ENCODE assay signal across 9 mouse cellular contexts in genomic region chr11:78922678-78923407, GRCm38 (mm10). TPM values are rescaled to one million over a fixed set of nuclear protein-coding genes. Genes with fewer than 3 reads are reported as not detected.
DNase-seq lines count a peak whose midpoint lies in the region; ATAC-seq lines count a peak whose summit lies in the region.
"Had no signal": no experiment of that assay in that cellular context is flagged by ENCODE, and none has a peak within 500 bp of the region (broad histone marks: within the 10 kb centered on the region; RNA-seq: fewer than 3 reads in every experiment).

No protein-coding gene starts in this region.

- no peak overlapping the region for H3K27ac ChIP-seq in liver, embryonic 12.5 days
- H3K27ac ChIP-seq: neural tube, embryonic 13.5 days had no signal

- ATAC-seq in liver, embryonic 12.5 days: no peak

- H3K4me2 ChIP-seq in liver, embryonic 12.5 days: no peak overlapping the region
- H3K4me2 ChIP-seq: neural tube, embryonic 13.5 days had no signal

- no peaks in the 10 kb centered on the region for H3K36me3 ChIP-seq in liver, embryonic 12.5 days
- H3K36me3 ChIP-seq: neural tube, embryonic 13.5 days had no signal

- peaks cover 71% of the 10 kb centered on the region for H3K27me3 ChIP-seq in liver, embryonic 12.5 days (replicated peaks)

- DNase-seq in liver (peak; percentile 41), NIH3T3 (ENCODE audit: low read depth) (peak; percentile 77)
- DNase-seq in c-Kit-positive CD71-positive TER-119-positive erythroid progenitor cells, embryonic 14.5 days (ENCODE audit: low spot score): peak; percentile 23
- DNase-seq in heart, postnatal 10 days: peak; percentile 54 to 62
- DNase-seq in left cerebral cortex, postnatal 36 days (ENCODE audit: low spot score in 2 of 2): peak; percentile 22 to 23
- DNase-seq in ovary, postnatal 14 days (ENCODE audit: low spot score): peak; percentile 23
- peak; percentile 18 for DNase-seq in yolk sac, embryonic 10.5 days (ENCODE audit: low spot score)

- 31% methylated on average over 8 of the region's 8 CpGs for WGBS in liver, embryonic 12.5 days (ENCODE audit: insufficient replicate concordance)

- no peak overlapping the region for H3K4me3 ChIP-seq in liver, embryonic 12.5 days
- H3K4me3 ChIP-seq: neural tube, embryonic 13.5 days had no signal

- H3K4me1 ChIP-seq in liver, embryonic 12.5 days: no peaks in the 10 kb centered on the region

- intact Hi-C loops in heart, postnatal 10 days (cut with DNase I): loop anchor here (1.0 kb wide), 1 partner anchor 67 kb away; no protein-coding TSS in a partner anchor
- intact Hi-C loops in left cerebral cortex, postnatal 36 days (cut with DNase I): loop anchor here (1.0 kb wide), 1 partner anchor 67 kb away; no protein-coding TSS in a partner anchor

- no peaks in the 10 kb centered on the region for H3K9me3 ChIP-seq in liver, embryonic 12.5 days (replicated peaks)
- H3K9me3 ChIP-seq: neural tube, embryonic 13.5 days had no signal

- no peak overlapping the region for H3K9ac ChIP-seq in liver, embryonic 12.5 days
- H3K9ac ChIP-seq: neural tube, embryonic 13.5 days had no signal

RNA-seq across cellular contexts. Expression of gene Nos2, which starts 2.3 kb away (rescaled TPM):
- polyA plus RNA-seq in liver, embryonic 12.5 days (2016; fragmentation: Nextera tagmentation; extraction: Ambion mirVana): 0.07 and 0.13 TPM in 2 replicates
- total RNA-seq in heart, postnatal 10 days (2021): 10 to 100 TPM in 1 of 2 experiments, 1 to 10 TPM in 1; 7.3 to 11.1 TPM
- total RNA-seq in left cerebral cortex, postnatal 36 days (2021): under 1 TPM; 0.18 to 0.20 TPM

Comparison
In these comparisons a context has a peak if more than half of its experiments do, and no peak if none do; other contexts are left out.
1. DNase-seq: peak in every context shown above with its lines; median percentile 77 in NIH3T3; 58 in heart, postnatal 10 days; 41 in liver; 23 in c-Kit-positive CD71-positive TER-119-positive erythroid progenitor cells, embryonic 14.5 days; 23 in ovary, postnatal 14 days; 22 in left cerebral cortex, postnatal 36 days; 18 in yolk sac, embryonic 10.5 days.
2. RNA of gene Nos2, which starts 2.3 kb away (total RNA-seq): 7.3 to 11.1 TPM in heart, postnatal 10 days; 0.18 to 0.20 TPM in left cerebral cortex, postnatal 36 days; every median in the first group is over 4 times any median in the second.